Mouse (Mus musculus) megakaryocyte progenitor cell, adult 5-6 weeks (primary cell): ENCODE data around the gene U2af1. TPM values are rescaled to one million over a fixed set of nuclear protein-coding genes. Genes with fewer than 3 reads are reported as not detected.
"Not testable (repeated sequence)": the region's sequence is repeated elsewhere in the genome, so short reads cannot be mapped to it uniquely, and the experiment has no call there.

Experiments used
- ATAC-seq: replicated peaks from 2 replicates; pipeline ENCODE4 v1.8.0; 2016; ENCODE audit warnings: mild to moderate bottlenecking, moderate TSS enrichment, inconsistent platforms; ENCODE audit not compliant: poor library complexity
- total RNA-seq, 2 experiments: library from RNA; stranded (forward) in 1 of 2; stranded (reverse) in 1 of 2; fragments of 157-497, 149-512 nt in 1 of 2; fragments of 200-1000 nt in 1 of 2; gene quantifications; 2 replicates each; pipeline versions ENCODE4 v1.2.3 to v1.2.4; 2015 to 2017

The U2af1 gene
- total RNA-seq, 2 experiments from 2014 or later, result 82.0 to 286 TPM

GRCm38 (mm10) chr17:31627961-31628360, 30.7 kb downstream of the U2af1 start:
- no peak for ATAC-seq

GRCm38 (mm10) chr17:31623101-31623500, 35.6 kb downstream of the U2af1 start:
- no peak for ATAC-seq

GRCm38 (mm10) chr17:31613086-31613755, 45.5 kb downstream of the U2af1 start:
- peak; percentile 29; the same call in 1 of the 2 replicates for ATAC-seq

GRCm38 (mm10) chr17:31609895-31610294, 48.8 kb downstream of the U2af1 start:
- ATAC-seq, result no peak

GRCm38 (mm10) chr17:31609173-31609572, 49.5 kb downstream of the U2af1 start:
- not testable (repeated sequence) for ATAC-seq

- no peak for ATAC-seq
Measured at GRCm38 (mm10) chr17:31607256-31607951, 51.3 kb downstream of the U2af1 start.

- no peak for ATAC-seq
Measured at GRCm38 (mm10) chr17:31606424-31606823, 52.3 kb downstream of the U2af1 start.

GRCm38 (mm10) chr17:31598593-31598992, 60.1 kb downstream of the U2af1 start:
- ATAC-seq, result no peak

- ATAC-seq, result no peak
Measured at GRCm38 (mm10) chr17:31597957-31598356, 60.7 kb downstream of the U2af1 start.

Other genes with a start within 250 kb of the U2af1 start
- 8.8 and 9.3 TPM in 2 replicates for gene Wdr4, start 138.9 kb downstream of the U2af1 start, total RNA-seq (2015)
- gene Wdr4, start 138.9 kb downstream of the U2af1 start, total RNA-seq (2017), result 20.5 and 21.9 TPM in 2 replicates
- 120 and 129 TPM in 2 replicates for gene Ndufv3, start 138.8 kb downstream of the U2af1 start, total RNA-seq (2015)
- gene Ndufv3, start 138.8 kb downstream of the U2af1 start, total RNA-seq (2017), result 209 and 291 TPM in 2 replicates
- 15.0 and 18.9 TPM in 2 replicates for gene Pknox1, start 94.2 kb downstream of the U2af1 start, total RNA-seq (2015)
- gene Pknox1, start 94.2 kb downstream of the U2af1 start, total RNA-seq (2017), result 19.8 and 21.2 TPM in 2 replicates
- gene Cbs, start 21.7 kb downstream of the U2af1 start, total RNA-seq (2015), result not detected in 2 replicates
- 0.14 TPM in 1 of 2 replicates, not detected in the other for gene Cbs, start 21.7 kb downstream of the U2af1 start, total RNA-seq (2017)
- not detected in 2 replicates for gene Cryaa, start 18.9 kb upstream of the U2af1 start, total RNA-seq (2015)
- not detected in 2 replicates for gene Cryaa, start 18.9 kb upstream of the U2af1 start, total RNA-seq (2017)
- 10.9 and 13.8 TPM in 2 replicates for gene Sik1, start 196.9 kb upstream of the U2af1 start, total RNA-seq (2015)
- 11.5 and 15.1 TPM in 2 replicates for gene Sik1, start 196.9 kb upstream of the U2af1 start, total RNA-seq (2017)